Mouse (Mus musculus) hindbrain, embryonic 12.5 days (tissue): Measurements from ENCODE around the gene Gm42674. TPM values are rescaled to one million over a fixed set of nuclear protein-coding genes. Genes with fewer than 3 reads are reported as not detected.

Experiments
- ATAC-seq: fragments of 200-750 bp; cut with Nextera tagmentation; 2 replicates; pipeline ENCODE4 v1.8.0; 2017; ENCODE audit warnings: moderate TSS enrichment; ENCODE audit not compliant: low FRiP score
- H3K27ac ChIP-seq: fragments of 300-500 bp; sonication (generic); 2 replicates; pipeline ENCODE4 v1.5.1; 2016; ENCODE audit warnings: mild to moderate bottlenecking
- H3K27me3 ChIP-seq: fragments of 300-500 bp; sonication (generic); 2 replicates; pipeline ENCODE4 v1.6.1; 2016; ENCODE audit warnings: mild to moderate bottlenecking
- H3K36me3 ChIP-seq: fragments of 300-500 bp; sonication (generic); 2 replicates; pipeline ENCODE4 v1.6.1; 2016; ENCODE audit warnings: mild to moderate bottlenecking
- H3K4me1 ChIP-seq: fragments of 300-500 bp; sonication (generic); 2 replicates; pipeline ENCODE4 v1.6.1; 2016
- H3K4me2 ChIP-seq: fragments of 300-500 bp; sonication (generic); replicated peaks from 2 replicates; pipeline ENCODE4 v1.6.1; 2016; ENCODE audit warnings: mild to moderate bottlenecking
- H3K4me3 ChIP-seq: fragments of 300-500 bp; sonication (generic); 2 replicates; pipeline ENCODE4 v1.5.1; 2016; ENCODE audit warnings: mild to moderate bottlenecking
- H3K9ac ChIP-seq: fragments of 300-500 bp; sonication (generic); 2 replicates; pipeline ENCODE4 v1.6.1; 2016; ENCODE audit warnings: mild to moderate bottlenecking, moderate library complexity
- H3K9me3 ChIP-seq: fragments of 300-500 bp; sonication (generic); replicated peaks from 2 replicates; pipeline ENCODE4 v1.6.1; 2016; ENCODE audit warnings: mild to moderate bottlenecking
- WGBS: fragments of 180-500 bp; shearing (Covaris S2); methylation state at CpG from one replicate; pipeline ENCODE4 v1.1.7; 2016; 5-methylcytosine and 5-hydroxymethylcytosine counted together
- polyA plus RNA-seq: library from polyadenylated mRNA; unstranded; fragments of >200 nt; fragmentation: Nextera tagmentation; extraction: Ambion mirVana; gene quantifications from 2 replicates; pipeline ENCODE4 v1.2.1, GENCODE M21; 2016

The Gm42674 gene
- polyA plus RNA-seq, 1 experiment from 2014 or later, result not detected

DNA sequence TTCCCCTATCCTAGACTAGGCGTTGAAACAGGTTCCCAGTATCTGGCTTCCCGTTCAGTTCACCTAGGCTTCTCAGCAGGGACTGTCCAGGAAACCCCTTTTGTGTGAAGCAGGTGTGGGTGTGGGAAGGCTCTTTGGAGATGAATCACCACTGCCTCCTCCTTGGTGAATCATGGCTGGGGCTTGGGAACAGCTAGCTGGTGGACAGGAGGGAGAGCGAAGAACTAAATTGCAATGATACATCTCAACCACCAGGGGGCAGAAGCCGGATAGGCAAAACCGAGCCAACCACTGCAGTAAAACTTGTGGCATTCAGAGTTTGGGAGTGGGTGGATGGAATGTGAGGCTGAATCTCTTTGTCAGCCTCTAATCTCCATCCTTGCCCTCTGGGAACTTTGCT is 16.1 kb upstream of the Gm42674 start:
- 31% methylated on average over 5 of the region's 5 CpGs for WGBS
- H3K36me3 ChIP-seq, result no peaks in the 10 kb centered on the region
- ATAC-seq, result no peak
- H3K4me3 ChIP-seq, result no peak overlapping the region
- no peaks in the 10 kb centered on the region for H3K4me1 ChIP-seq
- H3K9me3 ChIP-seq, result no peaks in the 10 kb centered on the region
- H3K4me2 ChIP-seq, result no peak overlapping the region
- no peaks in the 10 kb centered on the region for H3K27me3 ChIP-seq
- no peak overlapping the region for H3K27ac ChIP-seq
- H3K9ac ChIP-seq, result no peak overlapping the region

DNA sequence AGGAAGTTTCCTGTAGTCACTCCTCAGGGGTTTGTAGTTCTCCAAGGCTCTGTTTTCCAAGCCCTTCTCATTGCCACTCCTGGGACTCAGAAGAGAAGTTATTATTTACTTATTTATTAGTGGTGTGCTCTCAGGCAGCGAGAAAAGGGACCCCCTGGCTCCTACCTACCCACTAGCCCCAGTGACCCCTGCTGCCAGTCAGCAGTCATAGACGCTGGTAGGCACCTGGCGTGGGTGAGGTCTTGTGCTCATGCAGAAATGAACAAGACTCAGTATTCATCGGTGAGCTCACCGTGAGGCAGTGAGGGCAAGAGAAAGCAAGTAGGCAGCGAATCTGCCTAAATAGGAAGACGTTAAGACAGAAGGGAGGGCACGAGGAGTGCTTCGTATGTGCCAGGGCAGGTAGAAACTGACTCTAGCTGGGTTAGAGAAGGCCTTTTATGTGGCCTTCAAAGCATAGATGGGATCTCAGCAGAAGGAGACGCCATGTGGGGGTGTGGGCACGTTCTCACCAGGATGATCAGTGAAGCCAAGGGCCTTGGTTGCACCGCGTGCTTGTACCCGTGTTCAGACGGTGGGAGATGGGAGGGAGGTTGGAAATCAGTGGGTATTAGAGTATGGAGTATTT is 15.6 kb upstream of the Gm42674 start:
- no peaks in the 10 kb centered on the region for H3K4me1 ChIP-seq
- ATAC-seq, result no peak
- H3K9me3 ChIP-seq, result no peaks in the 10 kb centered on the region
- 88% methylated on average over 15 of the region's 15 CpGs for WGBS
- H3K4me2 ChIP-seq, result no peak overlapping the region
- H3K4me3 ChIP-seq, result no peak overlapping the region
- no peaks in the 10 kb centered on the region for H3K27me3 ChIP-seq
- no peak overlapping the region for H3K27ac ChIP-seq
- H3K36me3 ChIP-seq, result no peaks in the 10 kb centered on the region
- H3K9ac ChIP-seq, result no peak overlapping the region

DNA sequence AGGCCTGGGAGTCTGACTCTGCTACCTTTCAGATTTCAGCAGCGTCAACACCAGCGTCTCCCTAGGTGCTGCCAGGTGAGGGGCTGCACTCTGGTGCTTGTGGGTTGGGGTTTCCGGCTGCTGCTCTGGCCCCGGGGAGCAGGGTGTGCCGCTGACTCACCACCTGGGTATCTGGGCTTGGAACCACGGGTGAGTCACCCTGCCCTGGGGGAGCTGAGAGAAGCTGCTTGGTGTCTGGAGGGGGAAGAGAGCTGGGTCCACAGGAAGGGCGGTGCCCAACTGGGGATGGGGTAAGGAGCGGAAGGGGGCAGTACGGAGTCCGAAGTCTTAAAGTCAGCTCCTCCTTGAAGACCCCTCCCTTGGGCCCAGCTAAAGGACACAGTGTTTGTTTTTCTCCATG is 14.8 kb upstream of the Gm42674 start:
- Histone ChIP-seq H3K27me3 (no peaks in the 10 kb centered on the region), H3K4me1 (no peaks in the 10 kb centered on the region), H3K36me3 (no peaks in the 10 kb centered on the region), H3K9ac (no peak overlapping the region), H3K4me3 (no peak overlapping the region), H3K4me2 (no peak overlapping the region), H3K27ac (no peak overlapping the region), H3K9me3 (no peaks in the 10 kb centered on the region)
- 67% methylated on average over 10 of the region's 10 CpGs for WGBS
- no peak for ATAC-seq

DNA sequence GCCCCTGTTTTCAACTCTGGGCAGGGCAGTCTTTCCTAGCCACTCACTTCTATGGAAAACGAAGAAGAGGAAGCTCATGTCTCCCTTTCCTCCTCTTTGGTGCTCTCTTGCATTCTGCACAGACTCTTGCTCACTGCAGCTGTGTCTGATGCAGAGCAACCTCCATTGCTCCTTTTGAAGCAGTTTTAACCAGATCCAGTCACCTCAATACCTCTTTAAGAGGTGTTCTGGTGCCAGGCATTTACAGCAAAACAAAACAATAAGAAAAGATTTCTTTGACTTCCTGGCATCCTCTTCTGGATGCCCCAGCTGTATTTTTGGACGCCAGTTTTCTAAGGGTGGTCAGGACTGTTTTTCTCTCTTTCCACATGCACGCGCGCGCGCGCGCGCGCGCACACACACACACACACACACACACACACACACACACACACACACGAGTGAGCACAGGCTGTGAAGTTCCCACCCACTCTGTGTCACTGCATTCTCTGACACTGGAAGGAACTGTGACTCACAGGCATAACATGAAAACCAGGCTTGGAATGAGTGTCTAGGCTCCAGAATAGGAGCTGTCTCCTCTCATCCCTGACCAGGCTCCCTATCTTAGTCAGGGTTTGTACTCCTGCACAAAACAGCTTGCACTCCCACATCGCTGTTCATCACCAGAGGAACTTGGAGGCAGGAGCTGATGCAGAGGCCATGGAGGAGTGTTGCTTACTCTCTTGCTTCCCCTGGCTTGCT is 14.2 kb upstream of the Gm42674 start:
- Histone ChIP-seq H3K36me3 (no peaks in the 10 kb centered on the region), H3K4me2 (no peak overlapping the region), H3K27ac (no peak overlapping the region), H3K9ac (no peak overlapping the region), H3K4me3 (no peak overlapping the region), H3K27me3 (no peaks in the 10 kb centered on the region), H3K4me1 (no peaks in the 10 kb centered on the region), H3K9me3 (no peaks in the 10 kb centered on the region)
- ATAC-seq, result no peak
- 89% methylated on average over 14 of the region's 14 CpGs for WGBS

DNA sequence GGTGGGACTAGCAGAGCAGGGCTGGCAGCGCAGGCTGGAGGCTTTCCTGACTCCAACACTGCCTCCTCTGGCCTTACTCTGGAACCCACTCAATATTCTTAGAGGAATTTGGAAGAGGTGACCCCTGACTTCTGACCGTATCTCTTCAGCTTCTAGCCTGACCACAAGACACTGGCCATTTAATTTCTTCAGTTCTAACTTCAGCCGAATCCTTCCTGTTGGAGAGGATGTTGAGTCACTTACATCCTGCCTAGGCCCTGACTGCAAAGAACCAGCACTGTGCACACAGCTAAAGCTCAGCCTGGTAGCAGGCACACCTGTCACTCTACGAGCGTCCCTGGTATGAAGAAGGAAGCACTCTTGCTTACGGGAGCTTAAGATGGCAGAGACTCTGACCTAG is 12.3 kb upstream of the Gm42674 start:
- H3K9me3 ChIP-seq, result no peaks in the 10 kb centered on the region
- ATAC-seq, result no peak
- no peaks in the 10 kb centered on the region for H3K4me1 ChIP-seq
- no peak overlapping the region for H3K27ac ChIP-seq
- H3K27me3 ChIP-seq, result no peaks in the 10 kb centered on the region
- no peak overlapping the region for H3K4me2 ChIP-seq
- no peak overlapping the region for H3K9ac ChIP-seq
- WGBS, result 88% methylated on average over 6 of the region's 6 CpGs
- H3K36me3 ChIP-seq, result no peaks in the 10 kb centered on the region
- no peak overlapping the region for H3K4me3 ChIP-seq

DNA sequence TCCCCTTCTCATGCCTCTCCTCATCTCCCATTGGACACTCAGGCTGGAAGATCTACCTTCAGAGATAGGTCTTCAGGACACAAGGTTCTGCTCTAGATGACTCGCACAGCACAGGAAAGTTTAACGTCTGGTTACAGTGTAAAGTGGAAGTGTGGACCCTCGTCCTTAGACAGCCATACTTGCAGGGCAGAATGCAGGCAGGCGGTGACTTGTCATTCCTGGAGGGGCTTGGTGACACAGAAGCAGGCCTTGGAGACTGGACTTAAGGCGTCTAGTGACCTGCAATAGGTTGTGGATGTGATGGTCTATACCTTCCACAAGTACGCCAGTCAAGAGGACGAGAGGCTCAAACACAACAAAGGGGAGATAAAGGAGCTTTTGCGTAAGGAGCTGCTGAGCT is 11.8 kb upstream of the Gm42674 start, which contains the start of gene S100a2:
S100a2 (plus strand) TSS at position 301 of the 400 bp plus-strand sequence.
- H3K27ac ChIP-seq, result no peak within 1 kb of the TSS
- 88% methylated on average over 8 of the region's 8 CpGs for WGBS
- no peaks in the 10 kb centered on the region for H3K4me1 ChIP-seq
- no peaks in the 10 kb centered on the region for H3K27me3 ChIP-seq
- H3K4me3 ChIP-seq, result no peak within 1 kb of the TSS
- H3K4me2 ChIP-seq, result no peak within 1 kb of the TSS
- H3K9me3 ChIP-seq, result no peaks in the 10 kb centered on the region
- no peak for ATAC-seq
- H3K9ac ChIP-seq, result no peak within 1 kb of the TSS
- no peaks in the 10 kb centered on the region for H3K36me3 ChIP-seq

DNA sequence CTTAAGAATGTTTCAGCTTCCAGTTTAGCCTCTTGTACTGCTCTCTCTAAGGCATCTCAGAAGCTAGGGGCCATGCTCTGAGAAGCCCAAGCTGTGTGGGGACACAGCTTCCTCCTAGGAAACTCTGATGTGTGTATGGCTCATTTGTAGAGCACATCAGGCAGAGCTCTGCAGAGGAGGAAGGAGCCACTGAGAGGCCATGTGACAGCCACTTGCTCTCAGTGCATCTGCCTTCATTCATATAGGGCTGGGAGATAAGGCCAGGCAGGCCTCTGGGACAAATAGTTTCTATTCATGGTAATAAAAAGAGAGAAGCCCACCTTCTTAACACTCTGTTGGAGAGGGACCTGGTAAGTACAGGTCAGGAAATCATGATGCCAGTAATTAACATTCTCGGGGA is 7.2 kb upstream of the Gm42674 start:
- 62% methylated on average over 1 of the region's 1 CpGs for WGBS
- H3K9me3 ChIP-seq, result no peaks in the 10 kb centered on the region
- H3K27me3 ChIP-seq, result no peaks in the 10 kb centered on the region
- H3K4me1 ChIP-seq, result no peaks in the 10 kb centered on the region
- no peaks in the 10 kb centered on the region for H3K36me3 ChIP-seq
- H3K4me3 ChIP-seq, result no peak overlapping the region
- no peak overlapping the region for H3K27ac ChIP-seq
- no peak overlapping the region for H3K9ac ChIP-seq
- H3K4me2 ChIP-seq, result no peak overlapping the region
- ATAC-seq, result no peak

DNA sequence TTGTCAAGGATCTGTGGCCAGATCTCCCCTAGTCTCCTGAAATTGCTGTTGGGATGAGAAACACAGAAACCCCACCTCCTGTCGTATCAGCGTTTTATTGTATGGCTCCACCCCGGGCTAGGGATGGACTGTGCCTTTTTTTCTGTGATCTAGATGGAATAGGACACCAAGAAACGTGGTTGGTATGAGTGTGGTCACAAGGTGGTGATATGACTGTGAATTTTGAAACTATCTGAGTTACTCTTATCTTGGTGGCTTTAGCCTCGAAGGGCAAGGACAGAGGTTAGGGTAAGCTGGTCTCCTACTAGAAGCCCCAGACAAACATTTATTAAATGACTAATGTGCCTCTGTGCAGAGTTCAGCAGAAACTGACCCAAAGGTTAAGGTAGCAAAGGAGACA is 6.1 kb upstream of the Gm42674 start:
- no peak overlapping the region for H3K4me2 ChIP-seq
- no peaks in the 10 kb centered on the region for H3K9me3 ChIP-seq
- 78% methylated on average over 5 of the region's 5 CpGs for WGBS
- H3K27me3 ChIP-seq, result no peaks in the 10 kb centered on the region
- H3K9ac ChIP-seq, result no peak overlapping the region
- H3K4me1 ChIP-seq, result no peaks in the 10 kb centered on the region
- H3K27ac ChIP-seq, result no peak overlapping the region
- no peaks in the 10 kb centered on the region for H3K36me3 ChIP-seq
- no peak overlapping the region for H3K4me3 ChIP-seq
- no peak for ATAC-seq

DNA sequence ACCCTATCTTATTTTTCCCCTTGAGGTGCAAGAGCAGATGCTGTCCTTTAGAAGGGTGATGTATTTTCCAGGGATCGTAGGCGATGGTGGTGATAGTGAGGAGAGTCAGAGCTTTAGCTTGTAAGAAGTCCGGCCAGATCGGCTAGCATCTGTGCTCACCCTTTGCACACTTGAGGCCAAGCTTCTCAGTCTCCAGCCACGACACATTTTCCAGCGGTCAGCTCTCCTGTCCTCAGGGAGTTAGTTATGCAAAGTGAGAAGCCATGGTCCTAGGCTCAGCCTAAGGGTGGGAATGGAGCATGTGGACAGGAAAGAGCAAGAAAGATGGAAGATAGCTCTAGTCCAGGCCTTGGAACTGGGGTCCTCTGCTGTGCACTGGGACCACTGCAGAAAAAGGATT is 4.9 kb upstream of the Gm42674 start:
- no peak for ATAC-seq
- Histone ChIP-seq H3K27me3 (no peaks in the 10 kb centered on the region), H3K9ac (no peak overlapping the region), H3K36me3 (no peaks in the 10 kb centered on the region), H3K4me3 (no peak overlapping the region), H3K27ac (no peak overlapping the region), H3K4me2 (no peak overlapping the region), H3K9me3 (no peaks in the 10 kb centered on the region), H3K4me1 (no peaks in the 10 kb centered on the region)
- 82% methylated on average over 6 of the region's 6 CpGs for WGBS

DNA sequence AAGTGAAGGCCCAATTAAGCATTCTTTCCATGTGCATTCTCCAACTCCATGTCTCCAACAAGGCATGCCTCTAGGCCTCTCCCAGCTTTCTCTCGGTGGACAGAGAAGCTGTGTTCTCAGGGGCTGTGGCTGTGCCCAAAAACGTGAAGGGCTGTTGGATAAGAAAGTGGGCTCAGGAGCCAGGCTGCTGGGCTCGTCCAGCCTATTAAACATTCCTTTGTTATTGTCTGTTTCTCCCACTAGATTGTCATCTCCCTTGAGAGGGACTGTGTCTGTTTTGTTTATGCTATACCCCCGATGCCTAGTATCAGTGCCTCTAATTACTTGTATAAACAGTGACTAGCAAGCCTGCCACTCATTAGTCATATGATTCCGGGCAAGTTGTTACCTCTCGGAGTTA is 4.0 kb upstream of the Gm42674 start:
- WGBS, result 57% methylated on average over 6 of the region's 6 CpGs
- Histone ChIP-seq H3K4me1 (no peaks in the 10 kb centered on the region), H3K36me3 (no peaks in the 10 kb centered on the region), H3K9ac (no peak overlapping the region), H3K4me2 (no peak overlapping the region), H3K4me3 (no peak overlapping the region), H3K27ac (no peak overlapping the region), H3K27me3 (no peaks in the 10 kb centered on the region), H3K9me3 (no peaks in the 10 kb centered on the region)
- ATAC-seq, result no peak

DNA sequence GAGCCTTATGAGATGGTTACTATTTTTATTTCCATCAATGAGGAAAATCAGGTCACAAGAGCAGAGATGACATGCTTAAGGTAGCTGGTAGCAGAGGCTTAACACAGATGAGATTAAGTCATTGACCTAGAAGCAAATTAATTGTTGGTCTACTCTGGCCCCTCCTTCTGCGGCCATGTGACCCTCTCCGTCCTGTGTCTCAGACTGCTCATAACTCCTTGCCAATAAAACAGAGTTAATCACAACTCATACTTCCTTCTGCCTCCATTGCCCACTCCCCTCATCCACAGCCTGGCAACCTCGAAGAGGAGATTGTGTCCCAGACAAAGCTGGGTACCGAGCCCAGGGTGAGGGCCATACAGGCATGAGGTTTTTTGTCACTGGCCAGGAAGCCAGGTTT is 3.5 kb upstream of the Gm42674 start:
- H3K9ac ChIP-seq, result no peak overlapping the region
- H3K4me2 ChIP-seq, result no peak overlapping the region
- H3K9me3 ChIP-seq, result no peaks in the 10 kb centered on the region
- no peaks in the 10 kb centered on the region for H3K4me1 ChIP-seq
- H3K36me3 ChIP-seq, result no peaks in the 10 kb centered on the region
- H3K27ac ChIP-seq, result no peak overlapping the region
- H3K27me3 ChIP-seq, result no peaks in the 10 kb centered on the region
- WGBS, result 82% methylated on average over 4 of the region's 4 CpGs
- no peak overlapping the region for H3K4me3 ChIP-seq
- no peak for ATAC-seq

DNA sequence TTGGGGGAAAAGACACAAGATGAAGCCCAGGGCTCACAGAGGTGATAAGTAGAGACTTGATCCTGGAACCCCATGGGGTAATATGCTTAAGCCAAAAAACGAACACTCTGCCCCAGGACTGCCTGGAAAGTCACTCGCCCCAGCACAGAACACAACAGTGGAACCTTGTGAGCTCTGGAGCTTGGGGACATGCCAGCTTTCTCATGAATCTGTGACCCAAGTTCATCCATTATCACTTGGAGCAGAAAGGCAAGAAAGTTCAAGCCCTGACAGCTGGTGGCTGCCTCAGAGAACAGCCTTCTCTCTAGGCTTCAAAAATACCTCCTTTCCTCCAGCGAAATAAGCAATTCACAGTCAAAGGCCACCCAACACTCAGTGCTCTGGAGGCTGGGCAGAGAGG is 2.3 kb upstream of the Gm42674 start:
- Histone ChIP-seq H3K27ac (no peak overlapping the region), H3K9me3 (no peaks in the 10 kb centered on the region), H3K9ac (no peak overlapping the region), H3K4me3 (no peak overlapping the region), H3K4me2 (no peak overlapping the region), H3K27me3 (no peaks in the 10 kb centered on the region), H3K36me3 (no peaks in the 10 kb centered on the region), H3K4me1 (peaks cover 3% of the 10 kb centered on the region; the same call in 1 of the 2 replicates)
- no peak for ATAC-seq
- WGBS, result 75% methylated on average over 3 of the region's 3 CpGs

DNA sequence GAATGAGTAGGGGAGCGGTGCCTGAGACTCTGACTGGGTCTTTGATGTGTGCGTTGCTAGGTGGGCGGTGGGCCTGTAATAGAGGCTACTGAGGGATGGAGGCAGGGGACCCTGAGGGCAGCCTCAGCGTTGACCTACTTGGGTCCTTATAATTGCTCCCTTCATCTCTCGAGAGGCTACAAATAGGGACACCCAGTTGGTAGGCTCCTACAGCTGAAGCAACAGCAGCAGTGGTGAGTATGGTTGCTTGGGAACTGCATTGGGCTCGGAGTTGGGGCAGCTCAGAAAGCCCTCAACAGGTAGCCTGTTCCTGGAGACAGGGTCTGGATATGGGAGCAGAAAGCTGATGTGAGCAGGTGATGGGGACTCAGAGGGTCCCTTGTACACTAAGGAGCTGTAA is 1.7 kb upstream of the Gm42674 start:
- no peaks in the 10 kb centered on the region for H3K36me3 ChIP-seq
- 82% methylated on average over 6 of the region's 6 CpGs for WGBS
- peaks cover 4% of the 10 kb centered on the region; the same call in 1 of the 2 replicates for H3K4me1 ChIP-seq
- no peak overlapping the region for H3K4me3 ChIP-seq
- H3K27ac ChIP-seq, result no peak overlapping the region
- no peaks in the 10 kb centered on the region for H3K27me3 ChIP-seq
- no peak for ATAC-seq
- no peaks in the 10 kb centered on the region for H3K9me3 ChIP-seq
- no peak overlapping the region for H3K4me2 ChIP-seq
- no peak overlapping the region for H3K9ac ChIP-seq
